Mouse (Mus musculus): ENCODE data around the gene Rreb1.
"Not testable (repeated sequence)": the region's sequence is repeated elsewhere in the genome, so short reads cannot be mapped to it uniquely, and the experiment has no call there.

Rreb1 gene

DNA sequence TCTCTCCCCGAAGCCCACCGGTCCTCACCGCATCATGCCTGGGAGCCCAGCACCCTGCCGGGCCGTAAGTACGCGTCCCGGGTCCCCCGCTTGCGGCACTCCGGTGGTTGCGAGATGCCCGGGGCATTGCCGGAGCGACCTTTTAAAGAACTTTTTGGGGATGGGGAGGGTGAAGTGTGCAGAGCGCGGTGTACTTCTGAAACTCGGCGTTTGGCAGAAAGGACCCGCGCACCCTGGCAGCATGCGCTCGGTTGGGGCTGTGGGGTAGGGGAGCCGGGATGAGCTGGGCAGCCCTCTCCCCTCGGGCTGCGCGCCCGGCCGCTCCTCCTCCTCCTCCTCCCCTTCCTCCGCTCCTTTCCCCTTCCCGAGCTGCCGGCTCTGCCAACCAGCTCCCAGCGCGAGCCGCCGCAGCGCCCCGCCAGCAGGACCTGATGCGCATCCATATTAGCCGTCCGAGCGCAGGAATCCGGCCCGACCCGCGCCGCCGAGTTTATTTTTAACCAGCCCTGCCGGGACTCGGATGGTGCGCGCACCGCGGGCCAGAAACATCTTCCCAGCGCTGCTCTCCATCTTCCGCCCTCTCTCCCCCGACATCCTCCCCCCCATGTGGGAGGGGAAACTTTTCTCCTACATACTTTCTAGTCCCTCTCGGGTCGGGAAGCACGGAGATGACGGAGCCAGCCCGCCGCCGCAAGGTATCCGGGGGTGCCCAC, 48.2 kb downstream of the Rreb1 start:
- DNase-seq (ENCODE audit: low read depth, low spot score), result peak; percentile 63

DNA sequence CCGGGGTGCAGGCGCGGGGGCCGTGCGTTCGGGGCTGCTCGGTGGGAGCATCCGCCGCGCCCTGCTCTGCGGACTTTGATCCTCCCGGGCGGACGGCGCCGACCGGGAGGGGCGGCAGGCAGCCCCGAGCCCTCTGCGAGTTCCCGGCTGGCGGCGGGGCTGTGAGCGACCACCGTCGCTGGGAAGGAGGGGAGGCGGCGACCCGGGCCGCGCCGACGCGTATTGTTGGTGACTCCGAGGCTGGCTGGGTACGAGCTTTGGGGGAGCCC, 48.7 kb downstream of the Rreb1 start:
- DNase-seq (ENCODE audit: low read depth, low spot score), result no peak

DNA sequence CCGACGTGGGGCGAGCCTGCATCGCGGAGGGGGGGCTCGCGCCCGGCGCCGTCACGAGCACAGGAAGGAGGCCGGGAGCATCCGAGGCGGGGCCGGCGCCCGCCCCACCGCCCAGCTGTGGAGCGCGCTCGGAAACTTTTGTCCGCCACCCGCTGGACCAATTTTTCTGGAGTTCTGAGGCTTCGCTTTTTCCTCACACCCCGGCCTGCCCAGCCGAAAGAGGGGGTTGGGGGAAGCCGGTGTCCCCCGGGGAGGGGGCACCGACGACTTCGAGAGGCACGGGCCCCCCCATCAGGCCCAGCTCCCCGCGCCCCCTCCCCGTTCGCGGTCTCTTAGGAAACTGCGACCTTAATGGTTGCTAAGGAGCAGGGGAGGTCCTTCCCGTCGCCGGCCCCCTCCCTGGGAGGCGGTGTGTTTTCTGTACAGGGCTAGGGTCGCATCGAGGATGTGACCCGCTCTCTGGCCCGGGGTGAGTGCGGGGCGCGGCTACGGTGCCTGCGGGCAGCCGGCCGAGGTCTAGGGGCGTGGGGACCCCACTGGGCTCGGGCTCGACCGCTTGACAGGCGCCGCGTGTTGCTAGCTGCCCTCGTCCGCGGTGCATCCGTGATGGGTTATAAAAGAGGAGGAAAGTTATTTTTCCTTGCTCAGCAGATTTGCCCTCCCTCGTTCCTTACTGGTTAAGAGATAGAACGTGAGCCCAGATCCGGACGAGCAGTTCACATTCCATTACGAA, 49.2 kb downstream of the Rreb1 start:
- DNase-seq (ENCODE audit: low read depth, low spot score), result peak; percentile 77

DNA sequence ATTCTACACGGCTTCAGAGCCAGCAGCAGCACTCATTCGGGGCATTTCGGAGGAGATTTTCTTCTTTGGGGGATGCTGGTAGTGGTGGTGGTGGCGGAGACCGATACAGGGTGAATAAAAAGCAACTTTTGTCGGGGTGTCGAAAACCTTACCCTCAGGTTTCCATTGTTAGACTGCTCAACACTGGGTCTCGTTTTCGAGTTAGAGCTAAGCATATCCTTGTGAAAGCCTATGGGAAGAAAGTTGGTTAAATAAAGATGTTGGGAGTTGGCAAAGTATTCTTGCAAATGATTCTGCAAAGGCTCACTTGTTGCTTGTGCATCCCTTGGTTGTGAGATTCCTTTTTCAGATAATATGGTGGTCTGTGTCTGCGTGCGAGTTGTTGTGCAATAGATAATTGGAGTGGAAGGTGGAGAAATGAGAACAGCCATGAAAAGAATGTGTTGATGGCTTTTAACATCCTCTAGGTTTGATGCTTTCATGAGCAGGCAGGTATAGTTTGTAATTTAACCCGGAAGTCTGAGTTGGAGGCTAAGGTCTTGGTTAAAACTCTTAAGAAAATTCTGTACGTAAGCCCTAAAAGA, 49.9 kb downstream of the Rreb1 start:
- no peak for DNase-seq (ENCODE audit: low read depth, low spot score)

DNA sequence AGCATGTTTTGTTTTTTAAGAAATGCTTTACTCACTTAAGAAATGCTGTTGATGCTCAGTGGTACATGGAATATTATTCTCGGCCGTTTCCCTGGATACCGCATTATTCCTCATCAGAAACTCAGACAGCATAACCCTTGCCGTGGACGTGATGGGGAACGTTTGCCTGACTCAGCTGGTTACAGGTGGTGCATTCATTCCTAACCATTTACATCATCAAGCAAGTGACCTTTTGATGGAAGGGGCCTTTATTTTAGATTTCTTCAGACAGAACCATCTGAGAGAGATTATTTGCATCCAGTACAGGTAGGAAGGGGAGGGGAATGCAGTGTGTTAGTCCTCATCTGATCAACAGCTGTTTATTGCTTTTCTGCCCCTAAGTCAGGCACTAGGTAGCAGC, 50.7 kb downstream of the Rreb1 start:
- no peak for DNase-seq (ENCODE audit: low read depth, low spot score)

DNA sequence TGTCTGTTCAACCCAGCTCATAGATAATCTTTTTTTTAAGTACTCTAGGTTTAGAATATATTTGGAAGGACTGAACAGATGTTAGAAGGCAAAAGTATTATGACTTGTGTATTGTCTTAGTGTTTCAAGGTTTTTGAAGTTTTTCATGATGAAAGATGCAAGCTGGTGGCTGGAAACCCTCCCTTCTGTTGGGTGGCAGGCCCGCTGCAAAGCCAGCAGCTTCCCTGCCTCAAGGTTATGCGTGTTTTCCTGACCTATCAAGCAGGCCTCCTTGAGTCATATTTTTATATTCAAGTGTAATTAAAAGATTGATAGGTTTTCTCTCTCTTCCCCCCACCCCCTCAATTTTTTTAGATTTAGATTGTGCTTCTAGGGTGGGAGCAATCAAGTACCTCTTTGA, 52.1 kb downstream of the Rreb1 start:
- DNase-seq (ENCODE audit: low read depth, low spot score), result no peak

DNA sequence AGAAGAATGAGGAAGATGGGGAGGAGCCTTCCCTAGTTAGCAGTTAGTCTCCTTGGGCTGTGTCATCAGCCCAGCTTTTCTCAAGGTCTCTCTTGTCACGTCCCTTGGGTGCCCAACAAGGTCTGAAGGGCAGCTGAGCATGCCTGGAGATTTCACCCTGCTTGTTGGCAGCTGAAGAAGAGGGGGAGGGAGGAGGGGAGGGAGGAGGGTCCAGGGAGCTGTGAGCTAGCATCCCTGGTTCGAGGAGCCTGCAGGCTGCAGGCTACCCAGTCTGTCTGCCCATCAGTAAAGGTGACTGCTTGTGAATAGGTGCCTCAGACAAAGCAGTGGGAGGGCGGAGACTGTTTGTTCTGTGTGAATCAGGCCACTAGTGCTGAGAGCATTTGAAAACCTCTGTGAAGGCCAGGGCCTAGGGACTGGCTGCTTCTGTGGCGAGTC, 52.7 kb downstream of the Rreb1 start:
- DNase-seq (ENCODE audit: low read depth, low spot score), result no peak

DNA sequence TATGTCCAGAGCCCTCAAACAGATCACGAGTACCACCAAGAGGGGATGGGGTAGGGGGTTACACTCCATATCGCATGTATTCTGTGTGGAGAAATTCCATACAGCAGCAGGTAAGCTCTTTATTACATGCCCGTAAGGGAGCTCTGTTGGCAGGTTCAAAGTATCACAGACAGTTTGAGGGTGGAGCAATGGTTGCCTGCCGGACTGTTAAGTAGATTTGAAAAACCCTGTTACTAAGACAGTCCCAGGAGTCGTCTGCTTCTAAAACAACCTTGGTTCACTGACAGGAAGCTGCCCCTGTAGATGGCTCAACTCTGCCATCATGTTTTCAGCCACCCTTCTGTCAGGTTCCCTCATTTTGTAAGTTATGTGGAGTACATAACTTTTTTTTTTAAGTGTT, 54.3 kb downstream of the Rreb1 start:
- no peak for DNase-seq (ENCODE audit: low read depth, low spot score)

DNA sequence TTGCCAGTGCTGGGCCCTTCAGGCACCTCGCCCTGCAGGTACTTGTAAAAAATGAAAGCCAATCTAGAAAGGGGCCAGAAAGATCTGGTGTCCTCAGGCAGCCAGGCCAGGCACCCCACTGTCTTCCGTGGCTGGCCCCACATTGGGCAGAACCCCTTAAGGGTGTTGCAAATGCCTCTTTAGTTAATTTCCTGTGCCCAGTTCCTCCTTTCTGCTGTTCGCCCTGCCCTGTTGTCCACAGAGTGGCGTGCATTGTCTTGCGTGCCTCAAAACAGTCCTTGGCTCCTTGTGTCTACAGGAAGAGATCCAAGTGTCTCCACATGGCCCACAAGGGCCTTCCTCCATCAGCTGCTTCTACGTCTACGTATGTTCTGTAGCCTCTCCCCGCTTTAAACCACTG, 55.3 kb downstream of the Rreb1 start:
- no peak for DNase-seq (ENCODE audit: low read depth, low spot score)

DNA sequence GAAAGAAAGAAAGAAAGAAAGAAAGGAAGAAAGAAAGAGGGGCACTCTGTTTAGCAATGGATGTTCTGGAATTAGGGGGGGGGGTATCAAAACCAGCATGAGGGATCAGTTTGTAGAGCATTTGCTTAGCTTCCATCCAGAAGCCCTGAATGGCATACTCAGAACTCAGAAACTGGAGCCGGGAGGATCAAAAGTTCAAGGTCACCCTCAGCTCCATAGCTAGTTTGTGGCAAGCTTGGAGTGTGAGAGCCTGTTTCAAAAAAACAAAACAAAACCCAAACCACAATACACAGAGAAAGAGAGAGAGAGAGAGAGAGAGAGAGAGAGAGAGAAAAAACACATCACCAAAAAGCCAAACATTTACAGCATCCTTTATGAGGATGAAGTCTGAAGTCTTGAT, 57.1 kb downstream of the Rreb1 start:
- no peak for DNase-seq (ENCODE audit: low read depth, low spot score)

DNA sequence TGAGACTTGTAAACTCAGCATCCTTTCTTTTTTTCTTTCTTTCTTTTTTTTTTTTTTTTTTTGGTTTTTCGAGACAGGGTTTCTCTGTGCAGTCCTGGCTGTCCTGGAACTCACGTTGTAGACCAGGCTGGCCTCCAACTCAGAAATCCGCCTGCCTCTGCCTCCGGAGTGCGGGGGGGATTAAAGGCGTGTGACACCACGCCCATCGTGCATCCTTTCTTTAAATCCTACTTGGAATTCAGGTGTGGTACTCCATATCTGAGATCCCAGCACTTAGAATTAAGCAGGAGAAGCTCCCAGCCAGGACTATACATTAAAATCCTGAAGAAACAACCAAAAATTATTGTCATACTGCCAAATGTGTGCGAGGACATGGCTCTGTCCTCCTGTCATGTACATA, 57.6 kb downstream of the Rreb1 start:
- not testable (repeated sequence) for DNase-seq (ENCODE audit: low read depth, low spot score)

DNA sequence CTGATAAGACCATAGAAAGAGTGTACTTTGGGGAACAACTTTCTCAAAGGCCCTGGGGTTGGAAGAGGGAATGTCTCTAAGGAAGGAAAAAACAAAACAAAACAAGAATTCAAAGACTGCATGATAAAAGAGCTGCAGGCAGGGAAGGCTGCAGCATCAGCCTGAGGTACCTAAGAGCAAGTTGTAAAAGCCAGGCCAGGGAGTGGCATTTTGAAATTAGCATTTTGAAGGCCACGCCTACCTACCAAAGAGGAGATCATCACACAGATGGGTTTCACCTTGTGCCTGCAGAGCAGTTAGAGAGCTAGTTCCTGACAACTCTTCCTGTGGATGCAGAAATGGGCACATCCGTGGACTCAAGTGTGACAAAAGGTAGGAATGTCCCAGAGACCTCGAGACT, 59.2 kb downstream of the Rreb1 start:
- DNase-seq (ENCODE audit: low read depth, low spot score), result no peak

DNA sequence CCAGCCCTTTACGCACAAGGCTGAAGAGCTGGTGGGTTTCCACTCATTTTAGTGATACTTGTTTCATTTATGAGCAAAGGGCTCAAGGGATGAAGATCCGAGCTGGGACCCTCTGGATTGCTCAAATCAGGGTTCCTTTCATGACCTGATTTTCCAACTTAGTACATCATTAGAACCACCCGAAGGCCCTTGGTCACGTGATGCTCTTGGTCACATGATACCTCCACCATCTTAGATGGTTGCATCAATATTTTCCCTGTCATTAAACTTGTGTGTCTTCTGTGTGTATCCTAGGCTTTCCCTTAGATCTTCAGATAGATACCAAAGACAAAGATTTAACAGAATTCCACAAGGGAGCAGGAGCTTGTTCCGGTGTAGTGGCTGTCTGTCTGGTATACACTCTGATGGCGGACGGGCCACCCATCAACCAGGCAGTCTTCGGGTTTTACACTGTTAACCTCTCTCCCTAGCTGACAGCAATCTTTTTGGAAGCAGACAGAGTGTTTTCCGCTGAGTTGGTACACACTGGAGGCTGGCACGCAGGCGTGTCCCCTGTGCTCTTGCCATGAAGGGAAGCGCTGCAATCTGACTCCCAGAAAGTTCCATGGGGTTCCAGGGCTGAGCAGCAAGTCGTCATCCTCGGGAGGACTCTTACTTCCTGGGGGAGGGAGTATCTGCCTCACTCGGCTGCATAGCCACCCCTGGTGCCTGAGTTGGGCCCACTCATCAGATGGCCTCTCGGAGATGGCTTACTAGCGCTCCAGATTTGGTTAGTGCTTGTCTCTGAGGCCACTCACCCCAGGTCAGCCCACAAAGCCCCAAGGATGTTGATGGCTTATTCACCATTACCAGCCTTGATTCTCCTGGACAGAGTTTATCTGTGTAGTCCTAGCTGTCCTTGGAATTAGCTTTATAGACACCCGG, 60.3 kb downstream of the Rreb1 start:
- no peak for DNase-seq (ENCODE audit: low read depth, low spot score)

DNA sequence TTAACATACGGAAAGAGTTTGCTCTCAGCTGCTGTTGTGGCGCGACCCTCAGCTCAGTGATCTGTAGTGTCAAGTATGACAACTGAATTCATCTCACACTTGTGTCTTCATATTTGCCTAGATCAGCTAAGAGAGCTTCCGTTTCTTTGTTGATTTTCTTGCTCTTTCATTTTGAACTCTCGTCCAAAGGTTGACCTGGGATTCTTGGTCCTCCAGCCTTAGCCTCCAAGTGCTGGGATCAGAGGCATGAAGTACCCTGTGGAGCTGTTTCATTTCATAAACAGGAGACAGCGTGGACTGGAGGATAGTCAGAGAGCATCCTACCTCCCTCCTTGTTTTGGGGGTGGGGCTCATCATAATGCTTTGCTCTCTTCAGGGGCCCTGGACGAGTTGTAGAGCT, 65.0 kb downstream of the Rreb1 start:
- DNase-seq (ENCODE audit: low read depth, low spot score), result no peak

DNA sequence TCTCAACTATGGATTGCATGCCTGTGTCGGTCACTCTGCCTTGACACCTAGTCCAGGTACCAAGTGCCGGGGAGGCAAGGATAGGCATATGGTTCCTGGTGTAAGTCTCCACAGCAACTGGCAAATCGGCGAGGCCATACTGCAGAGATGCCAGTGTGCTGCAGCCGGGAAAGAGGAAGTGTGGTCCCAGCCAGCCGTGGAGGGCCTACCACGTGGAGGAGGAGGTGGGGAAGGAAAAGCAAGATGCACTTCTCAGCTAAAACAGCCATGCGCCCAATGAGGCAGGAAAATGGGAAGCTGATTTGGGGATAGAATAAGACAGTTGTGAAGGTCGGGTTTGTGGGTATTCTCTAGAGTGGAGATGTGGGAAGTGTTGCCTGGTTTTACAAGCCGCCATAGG, 65.6 kb downstream of the Rreb1 start:
- no peak for DNase-seq (ENCODE audit: low read depth, low spot score)

DNA sequence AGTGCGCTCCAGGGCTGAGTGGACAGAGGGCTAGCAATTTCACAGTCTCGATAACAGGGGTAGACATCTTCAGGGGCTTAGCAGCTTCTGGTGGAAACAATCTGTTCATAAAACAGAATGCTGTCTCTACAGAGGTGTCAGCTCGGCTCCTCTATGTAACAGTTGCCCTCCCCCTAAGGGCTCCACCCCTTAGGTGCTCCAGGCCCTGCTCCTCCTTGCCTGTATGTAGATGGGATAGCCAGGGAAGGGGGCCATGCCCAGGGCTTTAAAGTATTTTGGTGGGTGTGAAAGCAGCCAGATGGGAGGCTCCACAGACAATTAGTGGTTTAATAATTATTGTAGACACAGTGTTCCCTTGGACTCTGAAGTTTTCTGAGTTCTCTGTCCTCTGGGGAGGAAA, 67.0 kb downstream of the Rreb1 start:
- no peak for DNase-seq (ENCODE audit: low read depth, low spot score)

DNA sequence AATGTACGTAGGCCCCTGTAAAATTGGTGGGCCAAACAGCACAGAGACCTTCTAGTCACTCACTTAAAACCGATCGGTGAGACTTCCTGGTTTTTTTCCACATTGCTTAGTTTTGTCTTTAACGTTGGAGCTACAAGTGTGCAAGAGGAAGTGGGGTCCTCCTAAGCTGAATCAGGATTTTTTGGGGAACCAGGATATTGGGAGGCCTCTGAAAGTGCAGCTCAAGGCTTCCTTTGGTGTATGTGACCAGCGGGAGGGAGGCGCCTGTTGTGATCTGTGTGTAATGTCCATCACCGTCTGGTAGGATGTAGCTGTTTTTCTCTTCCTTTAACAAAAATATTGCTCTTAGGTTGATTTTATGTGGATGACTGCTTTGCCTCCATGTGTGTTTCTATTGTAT, 67.4 kb downstream of the Rreb1 start:
- no peak for DNase-seq (ENCODE audit: low read depth, low spot score)

DNA sequence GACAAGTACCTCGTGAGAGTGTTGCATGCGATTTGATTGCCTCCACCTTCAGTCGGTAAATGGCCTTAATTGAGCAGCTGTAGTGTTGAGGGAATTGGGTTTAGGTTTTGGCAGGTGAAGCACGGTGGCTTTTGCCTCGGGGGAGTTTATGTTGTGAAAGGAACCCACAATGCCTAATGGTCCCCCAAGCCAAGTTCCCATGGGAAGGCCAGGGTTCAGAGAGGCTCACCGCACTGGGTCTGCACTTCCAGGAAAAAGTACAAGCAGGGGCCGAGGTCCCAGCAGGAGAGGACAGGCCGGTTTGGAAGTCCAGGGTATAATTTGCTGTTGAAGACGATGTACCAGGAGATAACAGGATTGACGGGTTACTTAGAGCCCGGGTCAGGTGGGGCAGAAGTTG, 68.3 kb downstream of the Rreb1 start:
- DNase-seq (ENCODE audit: low read depth, low spot score), result no peak

DNA sequence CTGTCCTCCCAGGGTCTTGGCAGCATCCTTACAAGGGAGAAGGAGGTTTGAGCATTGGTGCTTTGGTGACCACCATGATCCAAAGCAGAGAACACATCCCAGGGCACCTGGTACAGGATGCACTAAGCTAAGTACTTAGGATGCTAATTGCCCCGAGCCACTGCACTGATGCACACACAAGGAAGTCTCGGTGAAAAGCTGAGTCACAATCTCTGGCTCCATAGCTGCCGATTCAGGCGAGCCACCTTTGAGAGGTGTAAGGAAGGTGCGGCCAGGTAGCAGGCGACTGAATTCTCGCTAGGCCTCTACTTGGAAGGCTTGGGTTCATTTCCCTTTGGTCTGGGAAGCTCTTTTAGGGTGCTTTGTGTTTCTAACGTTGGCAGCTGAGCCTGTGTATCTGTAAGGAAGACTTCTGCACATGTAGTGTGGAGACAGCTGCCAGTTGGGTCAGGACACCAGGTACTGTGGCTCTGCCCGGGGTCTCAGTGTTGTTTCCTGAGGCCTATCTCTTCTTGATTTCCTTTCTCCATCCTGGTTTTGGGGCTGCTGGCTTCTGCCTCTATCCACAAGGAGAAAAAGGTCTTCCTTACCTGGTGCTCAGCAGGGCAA, 68.9 kb downstream of the Rreb1 start:
- no peak for DNase-seq (ENCODE audit: low read depth, low spot score)

DNA sequence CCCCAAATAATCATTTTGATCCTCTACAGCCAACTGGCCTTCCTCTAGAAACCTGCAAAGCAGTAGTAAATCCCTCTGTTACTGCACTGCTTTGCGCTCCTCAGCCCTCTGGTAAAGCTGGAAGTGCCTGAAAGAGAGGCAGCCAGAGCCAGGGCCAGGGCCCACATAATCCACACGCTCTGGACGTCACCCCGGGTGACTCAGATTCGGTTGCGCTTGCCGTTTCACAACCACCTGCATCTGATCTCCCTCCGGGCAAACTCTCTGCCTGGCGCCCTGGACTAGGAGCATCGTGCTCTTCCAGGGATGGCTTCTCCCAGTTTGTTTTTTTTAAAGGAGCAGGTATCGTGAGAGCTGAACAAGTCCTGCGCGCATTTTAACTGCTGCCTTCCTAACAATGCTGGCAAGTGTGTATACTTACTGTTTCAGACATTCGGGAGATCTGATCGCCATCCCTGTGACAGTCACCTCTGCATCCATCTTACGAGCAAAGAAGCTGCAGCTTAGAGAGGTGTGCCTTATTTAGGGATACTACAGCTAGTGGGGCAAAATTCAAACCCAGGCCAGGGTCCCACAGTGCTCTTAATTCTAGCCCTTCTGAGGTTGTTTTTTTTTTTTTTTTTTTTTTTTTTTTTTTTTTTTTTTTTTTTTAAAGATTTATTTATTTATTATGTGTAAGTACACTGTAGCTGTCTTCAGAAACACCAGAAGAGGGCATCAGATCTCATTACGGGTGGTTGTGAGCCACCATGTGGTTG, 69.6 kb downstream of the Rreb1 start:
- DNase-seq (ENCODE audit: low read depth, low spot score), result no peak

DNA sequence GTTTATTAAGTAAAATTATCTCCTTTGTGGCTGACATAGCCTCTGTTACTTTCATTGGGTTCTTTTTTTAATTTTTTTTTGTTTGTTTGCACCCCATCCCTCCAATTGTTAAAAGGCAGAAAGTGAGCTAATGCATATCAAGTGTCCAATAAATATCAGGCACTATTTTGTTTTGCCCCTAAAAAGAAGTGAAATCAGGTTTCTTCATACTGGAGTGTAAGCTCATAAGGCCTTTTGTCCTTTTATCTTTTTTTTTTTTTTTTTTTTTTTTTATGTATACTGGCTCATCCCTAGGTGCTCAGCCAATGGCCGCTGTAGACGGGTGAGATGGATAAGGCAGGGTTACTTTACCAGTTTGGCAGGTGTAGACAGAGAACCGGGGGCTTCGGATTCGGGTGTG, 70.2 kb downstream of the Rreb1 start:
- no peak for DNase-seq (ENCODE audit: low read depth, low spot score)
